12 mouse cellular contexts compared by ENCODE assay signal in the genomic region with DNA sequence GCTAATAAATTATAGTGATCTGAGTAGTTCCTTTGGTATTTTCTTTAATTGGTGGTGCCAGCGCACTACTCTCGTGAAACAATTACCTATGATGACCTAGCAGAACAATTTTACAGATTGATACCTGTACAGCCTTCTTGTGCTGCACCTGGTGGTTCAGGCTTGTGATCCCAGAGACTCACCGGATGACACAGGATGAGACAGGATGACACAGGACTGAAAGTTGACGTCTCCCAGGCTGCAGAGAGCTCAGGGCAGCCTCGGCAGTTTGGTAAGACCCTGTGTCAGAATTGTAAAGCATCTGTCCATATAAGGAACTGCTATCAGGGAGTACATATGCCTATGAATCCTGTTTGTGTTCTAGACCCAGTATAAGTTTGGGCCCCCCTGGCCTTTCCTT.
"Had no signal": no experiment of that assay in that cellular context is flagged by ENCODE, and none has a peak within 500 bp of the region (broad histone marks: within the 10 kb centered on the region; RNA-seq: fewer than 3 reads in every experiment).

No protein-coding gene starts in this region.

- H3K4me2 ChIP-seq: limb, embryonic 12.5 days; liver, embryonic 13.5 days; lung, embryonic 15.5 days; midbrain, embryonic 13.5 days had no signal

- H3K27ac ChIP-seq: limb, embryonic 12.5 days; liver, embryonic 13.5 days; lung, embryonic 15.5 days; macrophage; midbrain, embryonic 13.5 days had no signal

- H3K9me3 ChIP-seq: limb, embryonic 12.5 days; liver, embryonic 13.5 days; lung, embryonic 15.5 days; midbrain, embryonic 13.5 days had no signal

- H3K9ac ChIP-seq: limb, embryonic 12.5 days; liver, embryonic 13.5 days; liver, postnatal 0 days; lung, embryonic 15.5 days; midbrain, embryonic 13.5 days had no signal

- DNase-seq: kidney, postnatal 36 days; layer of hippocampus, adult 9-11 months; liver; liver, embryonic 13.5 days; liver, postnatal 0 days; lung, postnatal 14 days; right cerebral cortex, postnatal 14 days; thymus, postnatal 4 days had no signal

- H3K4me3 ChIP-seq: limb, embryonic 12.5 days; liver, embryonic 13.5 days; lung, embryonic 15.5 days; midbrain, embryonic 13.5 days had no signal

- H3K36me3 ChIP-seq: limb, embryonic 12.5 days; liver, embryonic 13.5 days; lung, embryonic 15.5 days; midbrain, embryonic 13.5 days had no signal

- ATAC-seq: liver, postnatal 0 days; midbrain, embryonic 13.5 days had no signal

- H3K27me3 ChIP-seq: limb, embryonic 12.5 days; liver, embryonic 13.5 days; lung, embryonic 15.5 days; midbrain, embryonic 13.5 days had no signal
